Mouse (Mus musculus) hindbrain, embryonic 13.5 days (tissue): Measurements from ENCODE around the gene Rab33b. TPM values are rescaled to one million over a fixed set of nuclear protein-coding genes. Genes with fewer than 3 reads are reported as not detected.

Experiments
- ATAC-seq: fragments of 200-750 bp; cut with Nextera tagmentation; 2 replicates; pipeline ENCODE4 v1.8.0; 2017; ENCODE audit warnings: moderate TSS enrichment; ENCODE audit not compliant: low FRiP score
- H3K27ac ChIP-seq: fragments of 300-500 bp; sonication (generic); 2 replicates; pipeline ENCODE4 v1.5.1; 2015; ENCODE audit warnings: inconsistent platforms, mild to moderate bottlenecking, moderate library complexity
- H3K27me3 ChIP-seq: fragments of 300-500 bp; sonication (generic); 2 replicates; pipeline ENCODE4 v1.6.1; 2015; ENCODE audit warnings: mild to moderate bottlenecking, inconsistent platforms
- H3K36me3 ChIP-seq: fragments of 300-500 bp; sonication (generic); 2 replicates; pipeline ENCODE4 v1.6.1; 2015; ENCODE audit warnings: mild to moderate bottlenecking, inconsistent platforms
- H3K4me1 ChIP-seq: fragments of 300-500 bp; sonication (generic); replicated peaks from 2 replicates; pipeline ENCODE4 v1.6.1; 2015; ENCODE audit warnings: inconsistent platforms
- H3K4me2 ChIP-seq: fragments of 300-500 bp; sonication (generic); 2 replicates; pipeline ENCODE4 v1.6.1; 2015; ENCODE audit warnings: inconsistent platforms, mild to moderate bottlenecking, moderate library complexity
- H3K4me3 ChIP-seq: fragments of 300-500 bp; sonication (generic); 2 replicates; pipeline ENCODE4 v1.5.1; 2015; ENCODE audit warnings: mild to moderate bottlenecking, inconsistent platforms
- H3K9ac ChIP-seq: fragments of 300-500 bp; sonication (generic); 2 replicates; pipeline ENCODE4 v1.6.1; 2015; ENCODE audit warnings: mild to moderate bottlenecking, inconsistent platforms
- H3K9me3 ChIP-seq: fragments of 300-500 bp; sonication (generic); 2 replicates; pipeline ENCODE4 v1.6.1; 2016; ENCODE audit warnings: inconsistent platforms
- WGBS: fragments of 180-500 bp; shearing (Covaris S2); methylation state at CpG from one replicate; pipeline ENCODE4 v1.1.7; 2015; 5-methylcytosine and 5-hydroxymethylcytosine counted together
- polyA plus RNA-seq: library from polyadenylated mRNA; unstranded; fragments of >200 nt; fragmentation: Nextera tagmentation; extraction: Ambion mirVana; gene quantifications from 2 replicates; pipeline ENCODE4 v1.2.1, GENCODE M21; 2015

Rab33b gene
- polyA plus RNA-seq, 1 experiment from 2014 or later: 23.9 TPM

- Histone ChIP-seq H3K36me3 (peaks cover 54% of the 10 kb centered on the region), H3K9ac (no peak overlapping the region), H3K27ac (peak overlapping the region; percentile 75), H3K9me3 (no peaks in the 10 kb centered on the region), H3K4me1 (peaks cover 7% of the 10 kb centered on the region), H3K27me3 (no peaks in the 10 kb centered on the region), H3K4me2 (0 out of 2 replicates have a peak overlapping the region, but pooled peaks have one; percentile 4), H3K4me3 (no peak overlapping the region)
- 62% methylated on average over 19 of the region's 19 CpGs for WGBS
- ATAC-seq: peak; percentile 60; the same call in 1 of the 2 replicates
These were observed 60.9 kb downstream of the Rab33b start for GRCm38 (mm10) chr3:51544442-51545128.

Other genes starting within 250 kb of the Rab33b start
- gene Elf2, start 143.3 kb upstream of the Rab33b start, polyA plus RNA-seq: 47.1 TPM in 2 replicates
- 1.2 and 3.3 TPM in 2 replicates for gene Mgarp, start 87.2 kb upstream of the Rab33b start, polyA plus RNA-seq
- 824 and 888 TPM in 2 replicates for gene Ndufc1, start 74.9 kb upstream of the Rab33b start, polyA plus RNA-seq
- gene Naa15, start 68.8 kb upstream of the Rab33b start, polyA plus RNA-seq: 54.0 and 55.2 TPM in 2 replicates
- gene Setd7, start 77.0 kb downstream of the Rab33b start, polyA plus RNA-seq: 2.8 and 3.9 TPM in 2 replicates
- 0.49 and 0.64 TPM in 2 replicates for gene Mgst2, start 176.4 kb downstream of the Rab33b start, polyA plus RNA-seq